10 mouse cellular contexts compared by ENCODE assay signal in genomic region chr2:128714724-128715241, GRCm38 (mm10). TPM values are rescaled to one million over a fixed set of nuclear protein-coding genes. Genes with fewer than 3 reads are reported as not detected.
A peak's percentile ranks its signal among the peaks of the same experiment; 100 is the strongest.
DNase-seq lines count a peak whose midpoint lies in the region; ATAC-seq and TF ChIP-seq lines count a peak whose summit lies in the region.
"Had no signal": no experiment of that assay in that cellular context is flagged by ENCODE, and none has a peak within 500 bp of the region (broad histone marks: within the 10 kb centered on the region; RNA-seq: fewer than 3 reads in every experiment).

No protein-coding gene starts in this region.

- no peak for TF ChIP-seq CTCF in stomach, postnatal 0 days (IDR thresholded peaks at IDR 0.05; ENCODE audit: low read depth)
- TF ChIP-seq CTCF in liver, adult 2 months (IDR thresholded peaks at IDR 0.05; ENCODE audit: low read depth, low read length) = no peak

- ATAC-seq in stomach, embryonic 14.5 days (ENCODE audit: insufficient number of reproducible peaks, insufficient read depth, low FRiP score, low read depth) = peak; percentile 67; the same call in 1 of the 2 replicates
- no peak for ATAC-seq in stomach, postnatal 0 days (ENCODE audit: low FRiP score, low TSS enrichment)

- intact Hi-C loops in left cerebral cortex, postnatal 36 days (cut with DNase I) = no loop called here

- DNase-seq in stomach, postnatal 0 days (ENCODE audit: low spot score) = no peak
- DNase-seq in kidney, adult 8-10 months = peak; percentile 60 to 76
- DNase-seq in liver, adult 2 months (ENCODE audit: extremely low read depth, low read depth, low spot score) = peak; percentile 73
- DNase-seq in MN1 (ENCODE audit: low spot score) = no peak
- no peak for DNase-seq in left cerebral cortex, postnatal 36 days (ENCODE audit: low spot score in 2 of 2)
- no peak for DNase-seq in cerebellum, adult 9-10 months
- DNase-seq in layer of hippocampus, postnatal 10 days (ENCODE audit: low spot score in 2 of 2) = no peak
- DNase-seq: cerebellum, postnatal 14 days; thymus, adult 2 months had no signal

- no peak for TF ChIP-seq POLR2A in liver, adult 2 months (IDR thresholded peaks at IDR 0.05; ENCODE audit: extremely low read depth, insufficient read depth, low read length)

- 40% methylated on average over 7 of the region's 7 CpGs for WGBS in stomach, embryonic 14.5 days
- WGBS in stomach, postnatal 0 days = 64% methylated on average over 7 of the region's 7 CpGs
- 21% methylated on average over 7 of the region's 7 CpGs for WGBS in liver, adult 2 months

- peaks cover 30% of the 10 kb centered on the region for H3K4me1 ChIP-seq in stomach, embryonic 14.5 days (ENCODE audit: control insufficient read depth, insufficient read depth, low read length)
- 0 out of 2 replicates have a peak, but pooled peaks cover 2% of the 10 kb centered on the region for H3K4me1 ChIP-seq in stomach, postnatal 0 days (replicated peaks; ENCODE audit: control insufficient read depth, insufficient read depth)
- peaks cover 32% of the 10 kb centered on the region for H3K4me1 ChIP-seq in liver, adult 2 months (ENCODE audit: control insufficient read depth, insufficient read depth, low read length)

- H3K9ac ChIP-seq in stomach, embryonic 14.5 days (replicated peaks; ENCODE audit: low read depth, low read length) = no peak overlapping the region
- no peak overlapping the region for H3K9ac ChIP-seq in stomach, postnatal 0 days (ENCODE audit: low read length)
- H3K9ac ChIP-seq in liver, adult 2 months (ENCODE audit: low read depth, low read length) = peak overlapping the region; percentile 6; the same call in 1 of the 2 replicates

- H3K9me3 ChIP-seq in stomach, embryonic 14.5 days (ENCODE audit: control insufficient read depth, low read depth, low read length) = no peaks in the 10 kb centered on the region
- H3K9me3 ChIP-seq in stomach, postnatal 0 days (ENCODE audit: control insufficient read depth, low read length) = no peaks in the 10 kb centered on the region

- peak overlapping the region; percentile 79 for H3K27ac ChIP-seq in stomach, embryonic 14.5 days (ENCODE audit: low read length)
- H3K27ac ChIP-seq in stomach, postnatal 0 days (replicated peaks) = no peak overlapping the region
- peak overlapping the region; percentile 56 for H3K27ac ChIP-seq in liver, adult 2 months (replicated peaks; ENCODE audit: insufficient read depth, low read depth, low read length)

- no peaks in the 10 kb centered on the region for H3K27me3 ChIP-seq in stomach, embryonic 14.5 days (ENCODE audit: control insufficient read depth, insufficient read depth, low read length)
- no peaks in the 10 kb centered on the region for H3K27me3 ChIP-seq in stomach, postnatal 0 days (ENCODE audit: control insufficient read depth, insufficient read depth, low read length)
- no peaks in the 10 kb centered on the region for H3K27me3 ChIP-seq in liver, adult 2 months (ENCODE audit: control insufficient read depth, insufficient read depth, low read length)

- TF ChIP-seq EP300 in stomach, postnatal 0 days (optimal IDR thresholded peaks at IDR 0.05) = no peak

- H3K36me3 ChIP-seq in stomach, embryonic 14.5 days (ENCODE audit: control insufficient read depth, insufficient read depth, low read length) = no peaks in the 10 kb centered on the region
- H3K36me3 ChIP-seq in stomach, postnatal 0 days (ENCODE audit: control insufficient read depth, insufficient read depth, low read length) = no peaks in the 10 kb centered on the region
- H3K36me3 ChIP-seq in liver, adult 2 months (ENCODE audit: control insufficient read depth, insufficient read depth, low read length) = no peaks in the 10 kb centered on the region; the same call in 1 of the 2 replicates

- H3K79me2 ChIP-seq in liver, adult 2 months (ENCODE audit: control insufficient read depth, insufficient read depth, low read length) = peaks cover 18% of the 10 kb centered on the region

- no peak overlapping the region for H3K4me2 ChIP-seq in stomach, embryonic 14.5 days (replicated peaks; ENCODE audit: low read depth, low read length)
- no peak overlapping the region for H3K4me2 ChIP-seq in stomach, postnatal 0 days (replicated peaks; ENCODE audit: low read depth)

- H3K4me3 ChIP-seq in stomach, embryonic 14.5 days (ENCODE audit: low read depth, low read length) = no peak overlapping the region
- H3K4me3 ChIP-seq in stomach, postnatal 0 days (ENCODE audit: low read depth, low read length) = no peak overlapping the region
- H3K4me3 ChIP-seq in liver, adult 2 months (ENCODE audit: insufficient read depth, low read depth, low read length) = no peak overlapping the region

RNA-seq across cellular contexts. Expression of gene Mertk, which starts 16.0 kb away (rescaled TPM):
- 5.4 and 6.1 TPM in 2 replicates for polyA plus RNA-seq in stomach, embryonic 14.5 days (2014; fragmentation: Nextera tagmentation; extraction: Ambion mirVana)
- 1.4 and 1.6 TPM in 2 replicates for polyA plus RNA-seq in stomach, postnatal 0 days (2015; fragmentation: Nextera tagmentation; extraction: Ambion mirVana)
- total RNA-seq in liver, adult 2 months (2014; rRNA removed) = 16.5 and 17.0 TPM in 2 replicates
- polyA plus RNA-seq in liver, adult 2 months (2012; rRNA removed) = 3.0 and 3.8 TPM in 2 replicates
- 10 to 100 TPM; 30.4 to 40.0 TPM for total RNA-seq in left cerebral cortex, postnatal 36 days (2021)
- 10 to 100 TPM; 16.1 to 21.9 TPM for total RNA-seq in layer of hippocampus, postnatal 10 days (2021)

RNA-seq across cellular contexts. Expression of gene Anapc1, which starts 27.6 kb away (rescaled TPM):
- polyA plus RNA-seq in stomach, embryonic 14.5 days (2014; fragmentation: Nextera tagmentation; extraction: Ambion mirVana) = 86.0 and 86.3 TPM in 2 replicates
- polyA plus RNA-seq in stomach, postnatal 0 days (2015; fragmentation: Nextera tagmentation; extraction: Ambion mirVana) = 12.0 and 13.3 TPM in 2 replicates
- 33.0 and 42.8 TPM in 2 replicates for total RNA-seq in liver, adult 2 months (2014; rRNA removed)
- polyA plus RNA-seq in liver, adult 2 months (2012; rRNA removed) = 18.4 and 22.3 TPM in 2 replicates
- total RNA-seq in left cerebral cortex, postnatal 36 days (2021) = 10 to 100 TPM; 52.6 to 75.4 TPM
- 10 to 100 TPM; 73.0 to 81.2 TPM for total RNA-seq in layer of hippocampus, postnatal 10 days (2021)

Comparison
In these comparisons a context has a peak if more than half of its experiments do, and no peak if none do; other contexts are left out.
1. DNase-seq: peak in kidney, adult 8-10 months (2 of 2) and liver, adult 2 months (single experiment); none in stomach, postnatal 0 days (single experiment), MN1 (single experiment), left cerebral cortex, postnatal 36 days (0 of 2), cerebellum, adult 9-10 months (single experiment) and layer of hippocampus, postnatal 10 days (0 of 2).